Mouse (Mus musculus) liver, embryonic 14.5 days (tissue): ENCODE data around the gene Nek10.

ENCODE experiments used
- CTCF ChIP-seq: IDR thresholded peaks from 2 replicates; pipeline ENCODE4 v1.5.1; 2016; ENCODE audit warnings: antibody characterized with exemption, low read depth, control low read depth
- EP300 ChIP-seq: IDR thresholded peaks from 2 replicates; pipeline ENCODE4 v1.6.1; 2016; ENCODE audit warnings: antibody characterized with exemption, low read depth

DNA sequence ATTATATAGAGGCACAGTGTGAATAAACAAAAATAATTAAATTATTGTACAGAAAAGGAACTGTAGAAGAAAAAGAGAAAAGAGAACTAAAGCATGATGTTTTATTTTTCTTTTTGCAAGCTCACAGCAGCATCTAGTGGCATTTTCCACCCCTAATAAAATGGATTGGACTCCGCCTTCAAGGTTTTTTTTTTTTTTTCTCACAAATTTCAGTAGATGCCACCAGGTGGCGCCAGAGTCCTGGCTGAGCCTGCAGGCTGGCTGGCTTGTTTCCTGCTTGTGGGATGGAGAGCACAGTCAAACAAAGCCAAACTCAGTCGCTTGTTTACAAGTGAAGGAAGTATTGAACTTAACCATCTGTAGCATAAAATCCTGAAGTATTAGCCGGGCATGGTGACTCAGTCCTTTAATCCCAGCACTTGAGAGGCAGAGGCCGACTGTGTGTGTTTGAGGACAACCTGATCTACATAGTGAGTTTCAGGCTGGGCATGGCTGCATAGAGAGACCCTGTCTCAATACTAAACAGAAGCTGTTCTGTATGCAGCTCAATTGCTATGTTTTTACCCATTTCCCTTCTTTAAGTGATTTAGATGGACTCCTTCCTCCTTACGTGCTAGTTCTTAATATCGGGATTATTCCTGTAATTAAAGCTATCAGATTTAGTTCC lies 60.6 kb downstream of the Nek10 start:
- TF ChIP-seq CTCF (peak; percentile 86), EP300 (no peak)
